Mouse (Mus musculus): Measurements from ENCODE around the gene Tex264. TPM values are rescaled to one million over a fixed set of nuclear protein-coding genes. Genes with fewer than 3 reads are reported as not detected.

The Tex264 gene
- 10 to 100 TPM; 23.1 to 36.9 (median 34.4) TPM for polyA plus RNA-seq (2017; shearing (Covaris generic))

DNA sequence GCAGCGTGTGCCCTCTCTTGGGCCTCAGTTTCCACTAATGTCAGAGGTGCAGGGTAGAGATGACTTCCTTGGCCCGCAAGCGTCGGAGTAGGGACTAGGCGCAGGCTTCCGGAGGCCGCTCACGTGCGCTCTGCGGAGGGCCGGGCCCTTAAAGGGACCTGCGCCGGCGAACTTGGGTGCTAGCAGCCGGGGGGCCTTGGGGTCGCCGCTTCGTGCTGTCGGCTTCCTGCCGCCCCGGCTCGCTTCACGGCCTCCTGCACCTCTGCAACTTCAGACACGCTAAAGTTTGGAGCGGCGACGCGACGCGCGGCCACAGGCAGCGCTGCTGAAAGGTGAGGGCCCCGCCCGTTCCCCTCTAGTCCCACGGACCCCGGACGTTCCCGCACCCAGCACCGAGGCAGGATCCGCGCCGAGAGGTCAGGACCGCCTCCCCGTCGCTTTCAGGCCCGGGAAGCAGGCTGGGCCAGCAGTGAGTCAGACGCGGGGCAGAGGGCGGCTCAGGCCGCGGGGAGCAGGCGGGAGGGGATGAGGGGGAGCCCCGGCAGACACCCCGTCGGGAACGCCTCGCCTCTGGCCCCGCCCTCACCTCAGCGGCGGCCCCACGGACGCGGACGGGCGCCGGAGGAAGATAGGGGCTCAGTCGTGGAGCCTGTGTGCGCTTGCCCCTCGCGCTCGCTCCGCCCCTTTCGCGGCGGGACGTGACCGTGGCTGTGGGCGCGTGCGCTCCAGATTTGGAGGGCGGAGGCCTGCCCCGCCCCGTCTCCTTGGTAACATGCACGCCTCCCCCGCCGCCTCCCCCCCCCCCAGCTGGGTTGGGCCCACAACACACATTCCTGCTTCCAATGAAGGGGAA, at the start of gene Tex264:
Tex264 (minus strand) TSS at position 679 of the 853 bp plus-strand sequence.
- peak; percentile 76 for ATAC-seq

- ATAC-seq = no peak
Observed at GRCm38 (mm10) chr9:106733690-106734089, 48.0 kb upstream of the Tex264 start.

DNA sequence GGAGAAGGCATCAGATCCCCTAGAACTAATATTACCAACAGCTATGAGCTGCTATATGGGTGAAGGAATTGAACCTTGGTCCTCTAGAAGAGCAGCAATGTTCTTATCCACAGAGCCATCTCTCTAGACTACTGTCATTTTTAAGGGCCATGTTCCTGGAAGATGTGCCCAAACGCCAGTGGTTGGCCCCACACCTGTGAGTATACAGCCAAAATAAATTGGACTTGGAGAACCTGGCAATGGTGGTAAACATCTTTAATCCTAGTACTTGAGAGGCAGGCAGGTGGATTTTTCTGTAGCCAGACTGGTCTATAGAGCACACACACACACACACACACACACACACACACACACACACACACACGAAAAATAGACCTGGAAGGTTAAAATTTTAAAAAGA, 43.7 kb upstream of the Tex264 start:
- no peak for ATAC-seq

DNA sequence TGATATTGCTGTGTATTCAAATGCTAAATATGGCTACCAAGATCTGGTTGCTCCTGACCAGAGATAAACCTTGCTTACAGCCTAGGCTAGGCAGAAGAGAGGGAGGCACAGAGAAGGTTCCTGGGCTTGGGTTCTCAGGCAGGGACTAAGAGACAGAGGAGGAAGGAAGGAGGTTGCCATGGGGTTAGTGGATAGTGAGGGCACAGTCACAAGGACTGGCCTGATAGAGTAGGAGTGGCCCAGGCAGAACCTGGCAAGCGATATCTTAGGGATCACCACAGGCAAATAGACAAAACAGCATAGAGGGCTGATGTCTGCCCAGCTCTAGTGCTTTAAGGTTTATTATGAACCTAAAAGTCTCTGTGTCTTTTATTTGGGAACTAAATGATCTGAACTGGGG, 41.2 kb upstream of the Tex264 start:
- no peak for ATAC-seq

GRCm38 (mm10) chr9:106725435-106725834, 39.7 kb upstream of the Tex264 start:
- no peak for ATAC-seq

- no peak for ATAC-seq
Observed at GRCm38 (mm10) chr9:106724864-106725263, 39.1 kb upstream of the Tex264 start.

DNA sequence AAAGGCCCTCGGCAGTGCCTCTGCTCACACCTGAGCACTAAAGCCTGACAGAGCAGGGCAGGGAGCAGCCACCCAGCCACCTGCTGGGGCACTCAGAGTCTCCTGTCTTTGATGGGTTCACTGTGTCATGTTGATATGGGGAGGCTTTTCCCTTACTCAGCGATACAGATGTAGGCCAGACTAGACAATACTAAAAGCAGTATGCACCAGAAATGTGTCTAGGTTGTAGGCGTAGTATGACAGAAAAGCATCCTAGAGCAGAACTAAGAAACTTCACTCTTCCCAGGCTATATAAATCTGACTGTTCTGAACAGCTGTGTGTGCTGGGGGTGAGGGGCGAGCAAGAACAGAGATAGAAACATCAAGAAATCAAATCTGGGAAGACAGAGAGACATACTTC, 31.0 kb upstream of the Tex264 start:
- ATAC-seq = no peak

GRCm38 (mm10) chr9:106716232-106716631, 30.5 kb upstream of the Tex264 start:
- ATAC-seq = no peak

DNA sequence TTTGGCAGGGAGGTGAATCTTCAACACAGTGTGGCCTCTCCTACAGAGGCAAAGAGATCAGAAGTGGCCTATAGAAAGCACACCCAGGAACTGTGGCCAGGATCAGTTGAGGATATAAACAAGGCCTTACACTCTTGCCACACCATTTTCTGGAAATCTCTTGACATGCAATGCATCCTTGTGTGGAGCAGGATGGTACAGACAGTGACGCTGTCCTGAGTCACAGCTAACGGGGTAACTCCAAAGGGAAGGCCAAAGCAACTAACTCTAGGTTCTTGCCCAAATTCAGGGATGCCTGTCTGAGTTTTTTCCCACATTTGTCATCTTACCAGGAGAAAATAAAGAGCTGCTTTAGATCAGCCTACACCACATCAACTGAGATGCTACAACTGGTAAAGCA, 26.7 kb upstream of the Tex264 start:
- ATAC-seq = no peak

GRCm38 (mm10) chr9:106692973-106693481, 7.3 kb upstream of the Tex264 start:
- no peak for ATAC-seq

DNA sequence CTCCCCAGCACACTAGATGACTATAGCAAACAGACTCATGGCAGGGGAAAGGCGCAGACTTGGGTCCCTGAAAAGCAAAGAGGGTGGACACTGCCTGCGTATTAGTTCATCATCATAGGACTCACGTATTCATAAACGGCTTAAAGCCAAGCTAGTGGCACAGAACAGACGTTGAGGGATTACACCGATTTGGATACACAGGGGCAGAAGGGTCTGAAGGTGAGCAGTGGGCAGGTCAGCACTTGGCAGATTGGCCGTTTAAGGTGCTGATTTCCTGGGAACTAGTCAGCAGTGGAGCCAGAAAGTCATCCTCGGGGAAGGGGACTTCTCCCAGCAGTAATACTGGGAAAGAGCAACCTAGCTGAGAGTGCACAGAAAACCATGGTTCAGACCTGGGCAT, 3.1 kb upstream of the Tex264 start:
- no peak for ATAC-seq

GRCm38 (mm10) chr9:106686983-106687650, 1.4 kb upstream of the Tex264 start:
- ATAC-seq = no peak

- no peak for ATAC-seq
Observed at GRCm38 (mm10) chr9:106684918-106685248, 844 bp downstream of the Tex264 start.

GRCm38 (mm10) chr9:106684093-106684872, 1.4 kb downstream of the Tex264 start:
- no peak for ATAC-seq

DNA sequence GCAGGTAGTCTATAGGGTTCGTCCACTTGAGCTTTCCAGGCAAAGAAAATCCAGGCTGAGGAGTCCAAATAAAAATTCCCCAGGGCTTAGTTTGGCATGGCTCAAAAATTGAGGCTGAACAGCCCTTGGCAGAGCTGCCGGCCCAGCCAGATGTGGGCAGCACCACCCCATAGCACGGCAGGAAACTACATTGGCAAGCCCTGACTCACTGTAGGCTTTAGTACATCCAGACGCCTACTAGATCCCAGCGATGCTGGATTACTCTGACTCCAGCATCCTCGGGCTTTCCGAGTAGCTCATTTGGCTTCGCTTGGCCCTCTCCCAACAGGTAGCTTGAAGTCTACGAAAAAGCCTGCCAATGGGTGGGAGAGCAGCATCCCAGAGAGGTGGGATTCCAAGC, 4.7 kb downstream of the Tex264 start:
- ATAC-seq = no peak

DNA sequence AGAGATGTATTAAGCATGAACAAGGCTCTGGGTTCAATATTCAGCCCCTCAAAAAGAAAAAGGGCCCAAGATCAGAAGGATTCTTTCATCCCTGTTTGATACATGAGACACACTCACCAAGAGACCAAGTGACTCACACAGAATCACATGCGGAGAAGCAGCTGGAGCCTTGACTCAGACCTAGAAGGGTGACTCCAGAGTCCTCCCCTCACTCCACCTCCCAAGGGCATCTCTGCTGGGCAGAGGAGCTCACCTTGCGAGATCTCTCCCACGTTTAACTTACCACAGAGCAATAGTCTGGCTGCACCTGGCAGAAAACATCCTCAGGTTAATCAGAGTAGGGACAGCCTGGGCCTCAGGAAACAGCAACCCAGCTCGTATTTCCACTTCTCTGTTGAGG, 7.5 kb downstream of the Tex264 start:
- ATAC-seq = no peak

DNA sequence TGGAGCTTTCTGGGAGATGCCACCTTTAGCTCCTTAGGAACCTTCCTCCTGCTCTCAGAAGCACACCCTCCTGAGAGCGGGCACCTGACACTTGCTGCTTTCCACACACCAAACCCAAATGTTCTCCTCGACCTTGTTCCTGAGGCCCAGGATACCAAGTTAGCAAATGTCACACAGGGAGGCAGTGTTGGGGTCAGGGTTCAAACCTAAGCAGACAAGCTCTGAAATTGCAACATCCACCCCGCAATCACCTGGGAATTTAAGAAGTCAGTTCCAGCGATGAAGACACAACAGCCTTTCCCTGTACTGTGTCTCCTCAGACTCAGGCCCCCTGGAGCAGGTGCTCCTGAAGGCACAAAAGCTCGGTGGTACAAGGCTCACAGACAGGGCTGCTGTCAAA, 8.0 kb downstream of the Tex264 start:
- no peak for ATAC-seq

- ATAC-seq = no peak
Observed at GRCm38 (mm10) chr9:106676571-106676970, 9.2 kb downstream of the Tex264 start.

DNA sequence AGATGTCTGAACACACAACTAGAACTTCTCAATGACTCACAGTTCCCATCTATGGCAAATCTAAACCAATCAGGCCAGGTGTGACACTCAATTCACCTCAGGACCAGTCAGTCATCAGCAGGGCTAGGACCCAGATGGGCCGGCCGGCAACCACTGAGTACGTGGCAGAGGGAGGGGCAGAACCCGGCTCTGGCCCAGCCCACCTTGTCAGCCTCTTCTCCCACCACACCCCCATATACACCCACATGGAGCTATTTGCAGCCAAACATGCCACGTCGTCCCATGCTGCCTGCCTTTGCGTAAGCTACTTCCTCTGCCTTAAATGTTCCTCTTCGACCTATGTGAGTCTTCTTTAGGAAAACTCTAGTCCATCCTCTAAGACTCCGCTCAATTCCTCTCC, 9.8 kb downstream of the Tex264 start:
- no peak for ATAC-seq

GRCm38 (mm10) chr9:106675480-106675879, 10.2 kb downstream of the Tex264 start:
- peak; percentile 65 for ATAC-seq

GRCm38 (mm10) chr9:106673860-106674259, 11.9 kb downstream of the Tex264 start:
- no peak for ATAC-seq

- ATAC-seq = no peak
Observed at GRCm38 (mm10) chr9:106664856-106665255, 20.9 kb downstream of the Tex264 start.

- ATAC-seq = no peak
Observed at GRCm38 (mm10) chr9:106664433-106664832, 21.3 kb downstream of the Tex264 start.

All from inflammation-experienced regulatory T-cells, adult 6 months (primary cell).